ENCODE assay signal across 12 mouse cellular contexts in genomic region chr19:10071166-10071565, GRCm38 (mm10). TPM values are rescaled to one million over a fixed set of nuclear protein-coding genes. Genes with fewer than 3 reads are reported as not detected.
DNase-seq lines count a peak whose midpoint lies in the region; ATAC-seq lines count a peak whose summit lies in the region.
"Had no signal": no experiment of that assay in that cellular context is flagged by ENCODE, and none has a peak within 500 bp of the region (broad histone marks: within the 10 kb centered on the region; RNA-seq: fewer than 3 reads in every experiment).

No protein-coding gene starts in this region.

- no peaks in the 10 kb centered on the region for H3K27me3 ChIP-seq in forebrain, embryonic 13.5 days
- H3K27me3 ChIP-seq in forebrain, embryonic 10.5 days (ENCODE audit: poor library complexity, severe bottlenecking): no peaks in the 10 kb centered on the region
- no peaks in the 10 kb centered on the region for H3K27me3 ChIP-seq in neural tube, embryonic 14.5 days (ENCODE audit: control insufficient read depth, insufficient read depth, low read length)
- H3K27me3 ChIP-seq: embryonic facial prominence, embryonic 12.5 days; heart, embryonic 15.5 days; limb, embryonic 13.5 days had no signal

- peaks cover 28% of the 10 kb centered on the region for H3K4me1 ChIP-seq in forebrain, embryonic 13.5 days
- no peaks in the 10 kb centered on the region for H3K4me1 ChIP-seq in forebrain, embryonic 10.5 days
- H3K4me1 ChIP-seq in neural tube, embryonic 14.5 days (ENCODE audit: control insufficient read depth, insufficient read depth, low read length): no peaks in the 10 kb centered on the region
- H3K4me1 ChIP-seq: embryonic facial prominence, embryonic 12.5 days; heart, embryonic 15.5 days; limb, embryonic 13.5 days had no signal

- H3K9ac ChIP-seq in forebrain, embryonic 13.5 days: no peak overlapping the region
- no peak overlapping the region for H3K9ac ChIP-seq in neural tube, embryonic 14.5 days (replicated peaks; ENCODE audit: low read depth, low read length)
- H3K9ac ChIP-seq: embryonic facial prominence, embryonic 12.5 days; heart, embryonic 15.5 days; limb, embryonic 13.5 days had no signal

- DNase-seq in forebrain, embryonic 10.5 days (ENCODE audit: extremely low spot score, low spot score): no peak
- DNase-seq in ovary, adult 18-20 months (ENCODE audit: low spot score): peak; percentile 39
- DNase-seq in ovary, postnatal 10 days (ENCODE audit: low spot score): no peak
- DNase-seq in kidney, postnatal 10 days: peak; percentile 55
- DNase-seq in thymus, adult 18-20 months: no peak
- no peak for DNase-seq in urinary bladder, adult 18-20 months (ENCODE audit: low spot score in 2 of 2)

- ATAC-seq in forebrain, embryonic 13.5 days: peak; percentile 57
- peak; percentile 38; the same call in 1 of the 2 replicates for ATAC-seq in neural tube, embryonic 14.5 days (ENCODE audit: low read depth)
- ATAC-seq: CD4-positive, CD25-positive, alpha-beta regulatory T cell, adult 4 months had no signal

- peak overlapping the region; percentile 75 for H3K27ac ChIP-seq in forebrain, embryonic 13.5 days
- H3K27ac ChIP-seq in forebrain, embryonic 10.5 days: no peak overlapping the region
- H3K27ac ChIP-seq in neural tube, embryonic 14.5 days (ENCODE audit: low read depth, low read length): peak overlapping the region; percentile 49; the same call in 1 of the 2 replicates
- H3K27ac ChIP-seq: embryonic facial prominence, embryonic 12.5 days; heart, embryonic 15.5 days; limb, embryonic 13.5 days had no signal

- WGBS in forebrain, embryonic 13.5 days: 52% methylated on average over 5 of the region's 5 CpGs
- 86% methylated on average over 5 of the region's 5 CpGs for WGBS in forebrain, embryonic 10.5 days
- WGBS in neural tube, embryonic 14.5 days: 74% methylated on average over 5 of the region's 5 CpGs

- H3K9me3 ChIP-seq in forebrain, embryonic 13.5 days (replicated peaks): no peaks in the 10 kb centered on the region
- H3K9me3 ChIP-seq in forebrain, embryonic 10.5 days: peaks cover 4% of the 10 kb centered on the region; the same call in 1 of the 2 replicates
- no peaks in the 10 kb centered on the region for H3K9me3 ChIP-seq in neural tube, embryonic 14.5 days (ENCODE audit: control insufficient read depth, low read length)
- H3K9me3 ChIP-seq: embryonic facial prominence, embryonic 12.5 days; heart, embryonic 15.5 days; limb, embryonic 13.5 days had no signal

- H3K36me3 ChIP-seq in forebrain, embryonic 13.5 days (ENCODE audit: poor library complexity, severe bottlenecking): peaks cover 99% of the 10 kb centered on the region
- peaks cover 100% of the 10 kb centered on the region for H3K36me3 ChIP-seq in forebrain, embryonic 10.5 days (replicated peaks)
- peaks cover 78% of the 10 kb centered on the region for H3K36me3 ChIP-seq in neural tube, embryonic 14.5 days (ENCODE audit: control insufficient read depth, insufficient read depth, low read length)

- no peak overlapping the region for H3K4me2 ChIP-seq in forebrain, embryonic 13.5 days
- no peak overlapping the region for H3K4me2 ChIP-seq in neural tube, embryonic 14.5 days (ENCODE audit: low read depth, low read length)
- H3K4me2 ChIP-seq: embryonic facial prominence, embryonic 12.5 days; heart, embryonic 15.5 days; limb, embryonic 13.5 days had no signal

- H3K4me3 ChIP-seq in forebrain, embryonic 13.5 days: no peak overlapping the region
- no peak overlapping the region for H3K4me3 ChIP-seq in forebrain, embryonic 10.5 days
- H3K4me3 ChIP-seq in neural tube, embryonic 14.5 days (ENCODE audit: low read depth, low read length): no peak overlapping the region
- H3K4me3 ChIP-seq: embryonic facial prominence, embryonic 12.5 days; heart, embryonic 15.5 days; limb, embryonic 13.5 days had no signal

RNA-seq across cellular contexts. Expression of gene Fads3, which starts 29.8 kb away (rescaled TPM):
- 5.8 TPM in 2 replicates for polyA plus RNA-seq in forebrain, embryonic 13.5 days (2015; fragmentation: Nextera tagmentation; extraction: Ambion mirVana)
- 4.6 and 5.5 TPM in 2 replicates for polyA plus RNA-seq in forebrain, embryonic 10.5 days (2016; fragmentation: Nextera tagmentation; extraction: Ambion mirVana)
- polyA plus RNA-seq in neural tube, embryonic 14.5 days (2014; fragmentation: Nextera tagmentation; extraction: Ambion mirVana): 19.3 and 19.5 TPM in 2 replicates
- polyA plus RNA-seq: CD4-positive, CD25-positive, alpha-beta regulatory T cell, adult 4 months had no signal

RNA-seq across cellular contexts. Expression of gene Fads2, which starts 30.4 kb away (rescaled TPM):
- 134 and 154 TPM in 2 replicates for polyA plus RNA-seq in forebrain, embryonic 13.5 days (2015; fragmentation: Nextera tagmentation; extraction: Ambion mirVana)
- polyA plus RNA-seq in forebrain, embryonic 10.5 days (2016; fragmentation: Nextera tagmentation; extraction: Ambion mirVana): 188 and 201 TPM in 2 replicates
- polyA plus RNA-seq in neural tube, embryonic 14.5 days (2014; fragmentation: Nextera tagmentation; extraction: Ambion mirVana): 48.5 and 55.3 TPM in 2 replicates

Comparison
In these comparisons a context has a peak if more than half of its experiments do, and no peak if none do; other contexts are left out.
1. DNase-seq: peak in ovary, adult 18-20 months (single experiment) and kidney, postnatal 10 days (single experiment); none in forebrain, embryonic 10.5 days (single experiment), ovary, postnatal 10 days (single experiment), thymus, adult 18-20 months (0 of 2) and urinary bladder, adult 18-20 months (0 of 2).